Mouse (Mus musculus) hindbrain, embryonic 12.5 days (tissue): ENCODE data around the gene 4930453N24Rik. TPM values are rescaled to one million over a fixed set of nuclear protein-coding genes. Genes with fewer than 3 reads are reported as not detected.

Source experiments
- ATAC-seq: fragments of 200-750 bp; cut with Nextera tagmentation; 2 replicates; pipeline ENCODE4 v1.8.0; 2017; ENCODE audit warnings: moderate TSS enrichment; ENCODE audit not compliant: low FRiP score
- H3K27ac ChIP-seq: fragments of 300-500 bp; sonication (generic); 2 replicates; pipeline ENCODE4 v1.5.1; 2016; ENCODE audit warnings: mild to moderate bottlenecking
- H3K27me3 ChIP-seq: fragments of 300-500 bp; sonication (generic); 2 replicates; pipeline ENCODE4 v1.6.1; 2016; ENCODE audit warnings: mild to moderate bottlenecking
- H3K36me3 ChIP-seq: fragments of 300-500 bp; sonication (generic); 2 replicates; pipeline ENCODE4 v1.6.1; 2016; ENCODE audit warnings: mild to moderate bottlenecking
- H3K4me1 ChIP-seq: fragments of 300-500 bp; sonication (generic); 2 replicates; pipeline ENCODE4 v1.6.1; 2016
- H3K4me2 ChIP-seq: fragments of 300-500 bp; sonication (generic); replicated peaks from 2 replicates; pipeline ENCODE4 v1.6.1; 2016; ENCODE audit warnings: mild to moderate bottlenecking
- H3K4me3 ChIP-seq: fragments of 300-500 bp; sonication (generic); 2 replicates; pipeline ENCODE4 v1.5.1; 2016; ENCODE audit warnings: mild to moderate bottlenecking
- H3K9ac ChIP-seq: fragments of 300-500 bp; sonication (generic); 2 replicates; pipeline ENCODE4 v1.6.1; 2016; ENCODE audit warnings: mild to moderate bottlenecking, moderate library complexity
- H3K9me3 ChIP-seq: fragments of 300-500 bp; sonication (generic); replicated peaks from 2 replicates; pipeline ENCODE4 v1.6.1; 2016; ENCODE audit warnings: mild to moderate bottlenecking
- WGBS: fragments of 180-500 bp; shearing (Covaris S2); methylation state at CpG from one replicate; pipeline ENCODE4 v1.1.7; 2016; 5-methylcytosine and 5-hydroxymethylcytosine counted together
- polyA plus RNA-seq: library from polyadenylated mRNA; unstranded; fragments of >200 nt; fragmentation: Nextera tagmentation; extraction: Ambion mirVana; gene quantifications from 2 replicates; pipeline ENCODE4 v1.2.1, GENCODE M21; 2016

The 4930453N24Rik gene
- polyA plus RNA-seq, 1 experiment from 2014 or later = 25.6 TPM

- Histone ChIP-seq H3K4me3 (no peak overlapping the region), H3K4me1 (no peaks in the 10 kb centered on the region), H3K9me3 (no peaks in the 10 kb centered on the region), H3K27me3 (no peaks in the 10 kb centered on the region), H3K9ac (no peak overlapping the region), H3K4me2 (no peak overlapping the region), H3K36me3 (no peaks in the 10 kb centered on the region), H3K27ac (no peak overlapping the region)
- ATAC-seq = no peak
- 75% methylated on average over 10 of the region's 10 CpGs for WGBS
These were observed 53.1 kb downstream of the 4930453N24Rik start for GRCm38 (mm10) chr16:64717814-64718213.

GRCm38 (mm10) chr16:64711816-64712215 lies 59.1 kb downstream of the 4930453N24Rik start:
- Histone ChIP-seq H3K36me3 (no peaks in the 10 kb centered on the region), H3K4me3 (no peak overlapping the region), H3K4me2 (no peak overlapping the region), H3K9me3 (no peaks in the 10 kb centered on the region), H3K27me3 (no peaks in the 10 kb centered on the region), H3K9ac (no peak overlapping the region), H3K4me1 (no peaks in the 10 kb centered on the region), H3K27ac (no peak overlapping the region)
- 89% methylated on average over 6 of the region's 6 CpGs for WGBS
- no peak for ATAC-seq

Other genes with a start within 250 kb of the 4930453N24Rik start
- not detected in 2 replicates for gene Csnka2ip, start 168.8 kb downstream of the 4930453N24Rik start, polyA plus RNA-seq
- gene Zfp654, start 80.5 kb upstream of the 4930453N24Rik start, polyA plus RNA-seq = 10.7 and 12.8 TPM in 2 replicates
- 112 and 115 TPM in 2 replicates for gene Cggbp1, start 80.8 kb upstream of the 4930453N24Rik start, polyA plus RNA-seq